Mouse (Mus musculus): ENCODE data around the gene Krtap5-1.

DNA sequence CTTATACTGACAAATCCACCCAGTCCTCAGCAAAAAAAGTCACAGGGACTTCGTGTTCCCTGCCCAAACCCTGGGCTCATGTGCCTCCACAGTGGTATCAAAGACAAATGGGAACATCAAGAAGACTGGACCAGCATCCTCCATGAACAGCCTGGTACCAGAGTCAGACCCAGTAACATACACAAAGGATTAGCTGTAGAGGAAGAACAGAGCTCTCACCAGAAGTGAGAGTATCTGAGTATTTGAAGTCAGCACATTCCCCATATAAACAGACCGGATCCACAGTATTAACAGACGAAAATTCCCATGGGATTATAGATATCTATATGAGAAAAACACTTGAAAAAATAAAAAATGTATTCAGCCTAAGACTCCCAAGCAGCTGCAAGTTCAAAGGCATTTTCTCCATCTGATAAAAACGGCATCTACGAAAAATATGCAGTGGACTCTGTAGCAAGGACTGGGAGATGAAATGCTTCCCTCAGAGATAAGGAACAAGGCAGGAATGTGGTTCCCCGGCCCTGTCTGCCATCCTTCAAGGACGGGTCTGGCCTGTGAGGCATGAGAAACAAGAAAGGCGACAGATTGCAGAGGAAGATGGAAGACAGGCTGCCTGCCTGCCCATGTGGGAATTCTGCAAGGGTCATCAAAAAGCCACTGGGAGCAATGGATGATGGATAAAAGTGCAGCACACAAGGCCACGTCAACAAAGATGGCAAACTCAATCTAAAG lies 30.0 kb upstream of the Krtap5-1 start:
- TF ChIP-seq POLR2A (IDR thresholded peaks at IDR 0.05; ENCODE audit: low read depth, low read length), result no peak
- TF ChIP-seq CTCF (IDR thresholded peaks at IDR 0.05; ENCODE audit: borderline replicate concordance, insufficient read depth, low read length), result no peak

Data from embryonic fibroblast, embryonic 13.5 days (primary cell).